Mouse (Mus musculus): Measurements from ENCODE around the gene Abat.

GRCm38 (mm10) chr16:8574316-8574715, 61.1 kb downstream of the Abat start:
- no peak for TF ChIP-seq ZNF384 (IDR thresholded peaks at IDR 0.05; ENCODE audit: low read depth, low read length)
- TF ChIP-seq CHD2 (IDR thresholded peaks at IDR 0.05; ENCODE audit: low read depth, low read length): no peak
- no peak for TF ChIP-seq ZC3H11A (IDR thresholded peaks at IDR 0.05; ENCODE audit: borderline replicate concordance, low read depth, low read length)
